Mouse (Mus musculus) layer of hippocampus, adult 2 months (tissue): ENCODE measurements at regions not wholly inside any gene's neighbourhood (a gene's known extent, or its start where the extent isn't known, plus 50 kb on each side); places are given as distances from the start of the nearest gene placed in this dataset.

Experiments used
- DNase-seq, 2 experiments: peaks; one replicate each; pipeline ENCODE4 v3.0.0; 2022; ENCODE audit warnings: low spot score in 2 of 2
- H3K27ac ChIP-seq: fragments of 200-600 bp; 2 replicates; pipeline ENCODE4 v1.8.1; 2022
- H3K4me3 ChIP-seq: fragments of 200-600 bp; 2 replicates; pipeline ENCODE4 v1.8.1; 2022; ENCODE audit warnings: mild to moderate bottlenecking
- CTCF ChIP-seq: fragments of 200-600 bp; conservative IDR thresholded peaks from 2 replicates; pipeline ENCODE4 v1.8.1; 2022; ENCODE audit warnings: antibody characterized with exemption, mild to moderate bottlenecking, moderate library complexity

DNA sequence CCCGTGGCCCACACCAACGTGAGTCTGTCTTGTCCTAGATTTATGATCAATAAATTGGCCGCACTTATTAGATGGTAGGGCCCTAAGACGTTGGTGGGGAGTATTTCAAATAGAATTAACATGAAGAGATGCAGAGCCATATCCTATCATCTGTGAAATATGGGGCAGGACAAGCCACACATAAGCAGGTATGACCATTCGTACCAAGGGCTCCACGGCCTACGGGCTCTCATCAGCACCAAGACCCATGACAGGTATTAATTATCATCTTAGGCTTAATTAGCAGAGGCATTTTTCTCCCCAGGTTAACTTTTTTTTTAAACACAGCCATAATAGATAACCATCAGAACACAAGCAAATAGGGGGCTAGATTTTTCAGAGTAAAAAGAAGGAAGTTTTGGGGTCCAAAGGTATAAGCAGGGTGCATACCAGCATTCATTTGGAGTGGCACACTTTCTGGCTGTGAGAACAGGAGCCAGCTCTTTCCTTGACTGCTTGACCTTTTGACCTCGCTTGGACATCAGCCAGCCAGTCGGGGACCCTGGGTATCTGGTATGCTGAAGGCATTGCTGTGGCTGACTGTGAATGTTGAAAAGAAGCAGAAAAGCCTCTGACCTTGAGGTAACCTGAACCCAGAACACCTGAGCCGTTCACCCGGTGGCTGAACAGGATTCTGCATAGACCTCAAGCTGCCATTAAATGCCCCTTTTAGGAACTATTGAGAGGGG lies 185.8 kb downstream of the Snx10 start:
- Histone ChIP-seq H3K4me3 (no peak overlapping the region), H3K27ac (no peak overlapping the region)
- no peak for TF ChIP-seq CTCF
- DNase-seq: no peak

DNA sequence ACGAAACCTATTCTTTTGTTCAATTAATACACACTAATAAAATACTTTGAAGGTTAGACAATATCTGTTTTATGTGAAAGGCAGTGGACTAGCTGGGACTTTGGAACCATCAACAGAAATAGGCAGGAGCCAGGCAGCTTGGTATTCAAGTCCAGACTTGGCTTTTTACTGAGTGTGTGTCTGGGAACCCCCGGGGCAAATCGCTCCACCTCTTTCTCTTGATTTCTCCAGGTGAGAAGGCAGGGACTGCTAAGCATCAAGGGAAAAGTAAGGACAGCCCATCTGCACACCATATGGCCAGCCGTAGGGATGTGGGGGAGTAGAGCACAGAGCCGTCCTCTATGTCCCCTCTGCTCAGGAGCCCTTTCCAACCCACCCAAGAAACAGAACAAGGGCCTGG lies 186.5 kb downstream of the Snx10 start:
- Histone ChIP-seq H3K4me3 (no peak overlapping the region), H3K27ac (no peak overlapping the region)
- TF ChIP-seq CTCF: no peak
- DNase-seq: no peak

- no peak overlapping the region for H3K27ac ChIP-seq
- no peak for TF ChIP-seq CTCF
Observed at GRCm38 (mm10) chr6:51710926-51711615, 187.4 kb downstream of the Snx10 start.

GRCm38 (mm10) chr6:51711616-51711970 lies 187.9 kb downstream of the Snx10 start:
- no peak overlapping the region for H3K27ac ChIP-seq
- H3K4me3 ChIP-seq: no peak overlapping the region
- no peak for TF ChIP-seq CTCF
- no peak for DNase-seq

More at GRCm38 (mm10) chr6:51710926-51711615, 187.4 kb downstream of the Snx10 start:
- no peak for DNase-seq
- H3K4me3 ChIP-seq: no peak overlapping the region

- TF ChIP-seq CTCF: no peak
- Histone ChIP-seq H3K27ac (no peak overlapping the region), H3K4me3 (no peak overlapping the region)
- no peak for DNase-seq
Observed at GRCm38 (mm10) chr6:51715158-51715840, 191.6 kb downstream of the Snx10 start.

DNA sequence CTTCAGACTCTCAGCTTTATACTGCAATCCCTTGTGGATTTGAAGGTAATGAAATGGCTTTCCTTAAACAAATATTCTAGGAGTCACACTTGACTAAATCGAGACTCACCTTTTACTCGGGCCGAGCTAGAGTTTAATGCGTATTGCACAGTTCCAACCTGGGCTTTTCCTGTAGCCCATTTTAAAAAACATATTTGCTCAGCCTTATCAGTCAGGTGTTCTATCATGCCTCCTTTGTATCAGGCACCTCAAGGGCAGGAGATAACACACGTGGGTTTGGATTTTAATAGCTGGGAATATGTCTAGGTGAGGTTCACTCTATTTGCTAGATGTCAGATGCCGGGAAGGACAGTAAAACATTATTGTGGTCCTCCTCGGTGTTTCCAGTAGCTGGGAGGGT lies 193.7 kb downstream of the Snx10 start:
- no peak for DNase-seq
- no peak for TF ChIP-seq CTCF

GRCm38 (mm10) chr6:51720705-51721104 lies 197.0 kb downstream of the Snx10 start:
- Histone ChIP-seq H3K4me3 (no peak overlapping the region), H3K27ac (no peak overlapping the region)
- no peak for TF ChIP-seq CTCF
- DNase-seq: no peak

More for the DNA sequence above, 193.7 kb downstream of the Snx10 start:
- H3K4me3 ChIP-seq: no peak overlapping the region
- H3K27ac ChIP-seq: no peak overlapping the region

GRCm38 (mm10) chr6:51723053-51723452 lies 199.4 kb downstream of the Snx10 start:
- no peak overlapping the region for H3K27ac ChIP-seq
- no peak for DNase-seq
- TF ChIP-seq CTCF: peak; percentile 70

DNA sequence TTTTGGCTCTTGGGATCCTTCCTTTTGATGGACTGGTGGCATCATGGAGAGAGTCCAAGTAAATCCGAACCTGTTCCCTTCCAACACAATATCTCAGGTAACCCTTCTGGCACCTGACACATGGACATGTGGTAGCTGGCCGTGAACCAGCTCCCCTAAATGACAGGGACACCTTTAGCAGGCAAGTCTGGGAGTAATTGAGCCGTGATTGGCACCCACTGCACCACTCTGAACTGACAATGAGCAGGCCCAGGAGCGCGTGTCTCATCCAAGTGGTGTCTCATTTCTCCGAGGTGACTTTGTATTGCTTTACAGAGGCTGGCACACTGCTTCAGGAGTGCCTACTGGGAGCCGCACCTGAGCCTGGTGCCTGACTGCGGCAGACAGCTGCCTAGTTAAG lies 203.5 kb downstream of the Snx10 start:
- DNase-seq: no peak
- Histone ChIP-seq H3K27ac (no peak overlapping the region), H3K4me3 (no peak overlapping the region)
- no peak for TF ChIP-seq CTCF

More at GRCm38 (mm10) chr6:51723053-51723452, 199.4 kb downstream of the Snx10 start:
- H3K4me3 ChIP-seq: no peak overlapping the region

DNA sequence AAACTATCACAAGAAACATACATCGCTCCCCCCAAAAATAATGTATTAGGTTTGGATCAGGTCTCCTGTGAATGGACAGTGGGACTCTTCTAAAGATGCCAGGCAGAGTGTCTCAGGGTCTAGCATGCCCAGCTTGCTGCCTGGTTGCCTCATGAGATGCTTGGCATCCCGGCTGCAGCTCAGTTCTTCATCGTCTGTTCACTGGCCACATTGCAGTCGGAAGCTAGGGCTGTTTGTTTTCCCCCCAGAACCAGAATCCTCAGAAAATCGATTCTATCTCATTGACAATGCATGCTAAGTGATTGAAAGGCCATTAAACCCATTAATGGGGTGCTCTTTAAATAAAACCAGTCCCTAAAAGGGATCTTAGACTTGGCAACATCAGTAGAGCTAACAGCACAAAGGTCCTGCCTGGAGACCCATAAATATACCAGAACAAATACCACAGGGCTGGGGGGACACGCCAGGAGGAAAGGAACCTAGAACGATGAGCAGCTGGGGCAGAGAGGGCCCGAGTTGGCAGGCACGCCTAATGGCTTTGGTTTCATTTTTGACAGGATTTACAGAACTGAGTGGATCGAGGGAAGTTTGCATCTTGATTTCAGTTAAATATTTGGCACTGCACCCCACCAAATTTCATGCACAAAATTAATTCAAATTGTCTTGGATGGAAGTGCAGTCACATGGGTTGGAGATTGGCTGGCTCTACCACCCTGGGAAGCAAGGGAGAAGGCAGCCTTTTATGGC lies 205.3 kb downstream of the Snx10 start:
- Histone ChIP-seq H3K4me3 (no peak overlapping the region), H3K27ac (peak overlapping the region; percentile 68)
- TF ChIP-seq CTCF: no peak
- DNase-seq: peak in 1 of 2 experiments; percentile 18

DNA sequence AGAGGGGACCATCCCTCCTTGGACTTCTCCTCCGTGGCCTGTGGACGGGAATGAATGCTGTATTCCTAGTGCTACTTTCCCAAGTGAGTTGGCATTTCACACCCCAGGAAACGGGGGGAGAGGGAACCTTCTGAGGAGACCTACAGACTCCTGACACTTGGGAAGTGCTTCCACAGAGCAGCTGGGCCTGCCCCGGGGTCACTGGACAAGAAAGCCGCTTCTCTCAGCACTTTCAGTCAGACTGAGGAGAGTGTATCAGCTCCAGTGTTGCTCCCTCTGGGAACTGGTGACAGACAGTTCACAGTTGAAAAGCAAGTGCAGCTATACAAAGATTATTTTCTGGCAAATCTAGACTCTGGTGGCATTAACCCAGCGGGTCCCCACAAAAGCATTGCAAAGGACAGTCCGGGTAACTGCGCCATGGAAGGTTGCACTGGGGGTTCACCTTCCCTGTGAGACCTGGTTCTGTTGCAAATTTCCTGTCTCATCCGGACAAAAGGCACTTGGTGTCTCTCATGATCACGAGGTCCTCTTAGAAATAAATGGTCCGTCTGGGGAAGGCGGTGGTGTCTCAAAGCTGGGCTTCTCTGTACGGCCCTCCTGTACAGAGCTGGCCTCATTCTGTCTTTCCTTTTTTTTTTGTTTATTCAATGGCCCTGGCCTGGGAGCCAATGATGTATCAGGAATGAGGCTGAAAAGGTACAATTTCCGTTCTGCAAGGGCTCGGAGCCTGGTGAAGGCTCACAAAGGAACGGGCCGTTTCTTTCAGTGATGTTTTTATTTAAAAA lies 207.1 kb downstream of the Snx10 start:
- no peak for TF ChIP-seq CTCF
- H3K27ac ChIP-seq: no peak overlapping the region
- no peak overlapping the region for H3K4me3 ChIP-seq
- DNase-seq: no peak

DNA sequence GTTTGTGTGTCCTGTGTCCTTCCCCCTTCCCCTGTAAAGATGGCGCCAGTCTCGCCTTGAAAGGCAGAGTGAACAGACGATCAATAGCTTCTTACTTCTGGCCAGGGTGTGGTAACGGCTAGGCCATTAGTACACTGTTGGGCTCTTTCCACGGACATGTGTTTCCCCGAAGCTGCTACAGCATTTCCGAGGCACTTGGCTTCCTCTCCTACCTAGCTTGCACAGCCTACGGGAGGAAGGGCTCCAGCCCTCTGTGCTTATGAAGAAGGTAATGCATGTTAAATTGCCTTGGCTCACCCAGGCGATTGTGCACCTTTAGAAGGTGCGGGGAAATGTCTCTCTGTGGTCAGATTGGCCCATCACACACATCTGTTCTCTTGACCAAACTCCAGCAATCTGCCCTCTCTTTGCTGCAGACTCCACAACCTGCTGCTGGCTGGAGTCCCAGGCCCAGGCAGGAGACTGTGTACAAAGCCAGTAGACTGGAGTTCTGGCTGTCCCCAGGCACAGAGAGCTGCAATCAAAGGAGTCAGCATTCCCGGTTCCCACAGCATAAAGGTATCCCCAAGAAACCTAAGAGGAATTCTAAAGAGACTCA lies 208.7 kb downstream of the Snx10 start:
- peak overlapping the region; percentile 59 for H3K27ac ChIP-seq
- peak in 1 of 2 experiments; percentile 26 for DNase-seq
- H3K4me3 ChIP-seq: no peak overlapping the region
- TF ChIP-seq CTCF: no peak
